In the genomic region with DNA sequence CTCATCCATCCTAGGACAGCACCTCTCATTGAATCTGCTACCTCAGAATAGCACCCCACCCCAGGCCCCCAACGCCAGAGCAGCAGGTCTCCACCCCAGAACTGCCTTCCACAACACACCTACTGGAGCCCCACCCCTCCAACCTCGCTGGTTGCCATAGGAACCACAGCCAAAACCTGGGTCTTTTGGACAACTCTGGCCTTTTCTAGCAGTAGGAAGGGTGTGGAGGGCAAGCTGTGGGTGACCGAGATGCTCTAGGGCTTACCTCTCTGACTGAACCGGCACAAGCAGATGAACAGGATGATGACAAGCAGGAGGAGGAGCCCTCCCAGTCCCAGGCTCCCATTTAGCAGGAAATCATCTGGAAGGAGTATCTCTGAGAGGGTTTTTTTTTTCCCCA, we compare ENCODE assay signal across 8 mouse cellular contexts. TPM values are rescaled to one million over a fixed set of nuclear protein-coding genes. Genes with fewer than 3 reads are reported as not detected.
A peak's percentile ranks its signal among the peaks of the same experiment; 100 is the strongest.
DNase-seq lines count a peak whose midpoint lies in the region; ATAC-seq and TF ChIP-seq lines count a peak whose summit lies in the region.

No protein-coding gene starts in this region.

- peaks cover 7 to 33% of the 10 kb centered on the region in 2 experiments for H3K4me1 ChIP-seq in ES-E14 (ENCODE audit: control insufficient read depth in 2 of 2, insufficient read depth in 2 of 2, low read length in 2 of 2, poor library complexity in 1 of 2)
- H3K4me1 ChIP-seq in forebrain, embryonic 12.5 days = peaks cover 13% of the 10 kb centered on the region
- H3K4me1 ChIP-seq in limb, embryonic 12.5 days (replicated peaks) = 0 out of 2 replicates have a peak, but pooled peaks cover 8% of the 10 kb centered on the region
- peaks cover 13% of the 10 kb centered on the region for H3K4me1 ChIP-seq in midbrain, embryonic 12.5 days

- peak overlapping the region; percentile 58 for H3K4me2 ChIP-seq in forebrain, embryonic 12.5 days
- peak overlapping the region; percentile 55 for H3K4me2 ChIP-seq in limb, embryonic 12.5 days
- peak overlapping the region; percentile 56 for H3K4me2 ChIP-seq in midbrain, embryonic 12.5 days (replicated peaks)

- H3K4me3 ChIP-seq in ES-E14 (ENCODE audit: insufficient read depth in 1 of 2, low read depth in 1 of 2, low read length in 2 of 2, poor library complexity in 1 of 2, severe bottlenecking in 1 of 2) = peak overlapping the region; percentile 36 to 37
- H3K4me3 ChIP-seq in forebrain, embryonic 12.5 days (replicated peaks) = peak overlapping the region; percentile 40
- H3K4me3 ChIP-seq in limb, embryonic 12.5 days (replicated peaks) = peak overlapping the region; percentile 39
- peak overlapping the region; percentile 35 for H3K4me3 ChIP-seq in midbrain, embryonic 12.5 days

- H3K27ac ChIP-seq in ES-E14 (ENCODE audit: insufficient read depth, low read depth, low read length, poor library complexity, severe bottlenecking) = peak overlapping the region; percentile 91
- peak overlapping the region; percentile 58; the same call in 1 of the 2 replicates for H3K27ac ChIP-seq in forebrain, embryonic 12.5 days
- H3K27ac ChIP-seq in limb, embryonic 12.5 days = peak overlapping the region; percentile 87
- H3K27ac ChIP-seq in midbrain, embryonic 12.5 days (replicated peaks) = peak overlapping the region; percentile 65

- H3K36me3 ChIP-seq in ES-E14 (ENCODE audit: control insufficient read depth, insufficient read depth, low read length, poor library complexity, severe bottlenecking) = no peaks in the 10 kb centered on the region
- H3K36me3 ChIP-seq in forebrain, embryonic 12.5 days (replicated peaks) = no peaks in the 10 kb centered on the region
- H3K36me3 ChIP-seq in limb, embryonic 12.5 days = no peaks in the 10 kb centered on the region
- H3K36me3 ChIP-seq in midbrain, embryonic 12.5 days = no peaks in the 10 kb centered on the region

- in situ Hi-C loops in ES-E14 (cut with MboI; ENCODE audit: low sequenced_read_pairs in 2 of 2, unreplicated experiment in 2 of 2) = no loop called here

- no peaks in the 10 kb centered on the region for H3K9me3 ChIP-seq in ES-E14 (ENCODE audit: control insufficient read depth, insufficient read depth, low read depth, low read length)
- H3K9me3 ChIP-seq in forebrain, embryonic 12.5 days = no peaks in the 10 kb centered on the region
- no peaks in the 10 kb centered on the region for H3K9me3 ChIP-seq in limb, embryonic 12.5 days
- H3K9me3 ChIP-seq in midbrain, embryonic 12.5 days = no peaks in the 10 kb centered on the region

- no peak overlapping the region for H3K9ac ChIP-seq in ES-E14 (ENCODE audit: insufficient read depth, low read depth, low read length, poor library complexity, severe bottlenecking)
- H3K9ac ChIP-seq in forebrain, embryonic 12.5 days = no peak overlapping the region
- H3K9ac ChIP-seq in limb, embryonic 12.5 days (replicated peaks) = peak overlapping the region; percentile 24; the same call in 1 of the 2 replicates
- peak overlapping the region; percentile 39 for H3K9ac ChIP-seq in midbrain, embryonic 12.5 days (replicated peaks)

- WGBS in forebrain, embryonic 12.5 days = 2% methylated on average over 4 of the region's 4 CpGs
- WGBS in limb, embryonic 12.5 days = 4% methylated on average over 4 of the region's 4 CpGs
- 3% methylated on average over 4 of the region's 4 CpGs for WGBS in midbrain, embryonic 12.5 days

- H3K27me3 ChIP-seq in forebrain, embryonic 12.5 days = peaks cover 8% of the 10 kb centered on the region; the same call in 1 of the 2 replicates
- H3K27me3 ChIP-seq in limb, embryonic 12.5 days = no peaks in the 10 kb centered on the region
- no peaks in the 10 kb centered on the region for H3K27me3 ChIP-seq in midbrain, embryonic 12.5 days

- DNase-seq in 3T3-L1 (ENCODE audit: low read depth, low spot score) = peak; percentile 72
- peak; percentile 88 for DNase-seq in ES-E14 (ENCODE audit: low read depth, low spot score)
- DNase-seq in thymus, adult 18-20 months = peak; percentile 47 to 79
- no peak for DNase-seq in cerebellum, postnatal 4 days (ENCODE audit: low spot score in 2 of 2)
- no peak for DNase-seq in frontal cortex, postnatal 25 days (ENCODE audit: low spot score in 2 of 2)

- no peak for ATAC-seq in forebrain, embryonic 12.5 days (ENCODE audit: low FRiP score)
- ATAC-seq in limb, embryonic 12.5 days (ENCODE audit: insufficient number of reproducible peaks, insufficient read depth, low FRiP score, low TSS enrichment, low read depth) = no peak
- ATAC-seq in midbrain, embryonic 12.5 days (ENCODE audit: low FRiP score, low read depth) = no peak

TF ChIP-seq in ES-E14, 5 proteins besides CTCF, POLR2A, EP300 and RAD21:
- TF ChIP-seq CHD2 (IDR thresholded peaks at IDR 0.05; ENCODE audit: low read depth, low read length) (no peak), MAFK (IDR thresholded peaks at IDR 0.05; ENCODE audit: insufficient read depth, low read depth, low read length) (no peak), ZC3H11A (IDR thresholded peaks at IDR 0.05; ENCODE audit: borderline replicate concordance, low read depth, low read length) (no peak), ZNF384 (IDR thresholded peaks at IDR 0.05; ENCODE audit: low read depth, low read length) (0 out of 2 replicates have a peak, but pooled peaks have one; percentile 3), HCFC1 (IDR thresholded peaks at IDR 0.05; ENCODE audit: borderline replicate concordance, insufficient read depth, low read length) (no peak)

RNA-seq across cellular contexts. Expression of gene Lst1, which starts 1.6 kb away (rescaled TPM):
- 2.6 and 2.7 TPM in 2 replicates for total RNA-seq in ES-E14 (2012; rRNA removed)
- polyA plus RNA-seq in forebrain, embryonic 12.5 days (2016; fragmentation: Nextera tagmentation; extraction: Ambion mirVana) = 4.0 and 4.8 TPM in 2 replicates
- 5.6 and 6.0 TPM in 2 replicates for polyA plus RNA-seq in limb, embryonic 12.5 days (2016; fragmentation: Nextera tagmentation; extraction: Ambion mirVana)
- polyA plus RNA-seq in midbrain, embryonic 12.5 days (2016; fragmentation: Nextera tagmentation; extraction: Ambion mirVana) = 4.7 and 9.9 TPM in 2 replicates

RNA-seq across cellular contexts. Expression of gene Ltb, which starts 7.6 kb away (rescaled TPM):
- total RNA-seq in ES-E14 (2012; rRNA removed) = 10.1 and 19.6 TPM in 2 replicates
- polyA plus RNA-seq in forebrain, embryonic 12.5 days (2016; fragmentation: Nextera tagmentation; extraction: Ambion mirVana) = not detected in 2 replicates
- polyA plus RNA-seq in limb, embryonic 12.5 days (2016; fragmentation: Nextera tagmentation; extraction: Ambion mirVana) = 0.49 and 0.64 TPM in 2 replicates
- polyA plus RNA-seq in midbrain, embryonic 12.5 days (2016; fragmentation: Nextera tagmentation; extraction: Ambion mirVana) = 0.48 and 0.62 TPM in 2 replicates

RNA-seq across cellular contexts. Expression of gene Aif1, which starts 10.8 kb away (rescaled TPM):
- not detected in 2 replicates for total RNA-seq in ES-E14 (2012; rRNA removed)
- 4.3 and 4.9 TPM in 2 replicates for polyA plus RNA-seq in forebrain, embryonic 12.5 days (2016; fragmentation: Nextera tagmentation; extraction: Ambion mirVana)
- polyA plus RNA-seq in limb, embryonic 12.5 days (2016; fragmentation: Nextera tagmentation; extraction: Ambion mirVana) = 4.7 and 4.9 TPM in 2 replicates
- polyA plus RNA-seq in midbrain, embryonic 12.5 days (2016; fragmentation: Nextera tagmentation; extraction: Ambion mirVana) = 7.7 and 8.2 TPM in 2 replicates

RNA-seq across cellular contexts. Expression of gene Tnf, which starts 15.1 kb away (rescaled TPM):
- 0.22 TPM in 1 of 2 replicates, not detected in the other for total RNA-seq in ES-E14 (2012; rRNA removed)
- not detected in 2 replicates for polyA plus RNA-seq in forebrain, embryonic 12.5 days (2016; fragmentation: Nextera tagmentation; extraction: Ambion mirVana)
- not detected in 2 replicates for polyA plus RNA-seq in limb, embryonic 12.5 days (2016; fragmentation: Nextera tagmentation; extraction: Ambion mirVana)
- polyA plus RNA-seq in midbrain, embryonic 12.5 days (2016; fragmentation: Nextera tagmentation; extraction: Ambion mirVana) = not detected in 2 replicates

RNA-seq across cellular contexts. Expression of gene Lta, which starts 18.5 kb away (rescaled TPM):
- total RNA-seq in ES-E14 (2012; rRNA removed) = 0.13 TPM in 1 of 2 replicates, not detected in the other
- not detected in 2 replicates for polyA plus RNA-seq in forebrain, embryonic 12.5 days (2016; fragmentation: Nextera tagmentation; extraction: Ambion mirVana)
- polyA plus RNA-seq in limb, embryonic 12.5 days (2016; fragmentation: Nextera tagmentation; extraction: Ambion mirVana) = not detected in 2 replicates
- not detected in 2 replicates for polyA plus RNA-seq in midbrain, embryonic 12.5 days (2016; fragmentation: Nextera tagmentation; extraction: Ambion mirVana)

Comparison
In these comparisons a context has a peak if more than half of its experiments do, and no peak if none do; other contexts are left out.
1. DNase-seq: peak in 3T3-L1 (single experiment), ES-E14 (single experiment) and thymus, adult 18-20 months (2 of 2); none in cerebellum, postnatal 4 days (0 of 2) and frontal cortex, postnatal 25 days (0 of 2).
2. H3K9ac ChIP-seq: peak in limb, embryonic 12.5 days (single experiment) and midbrain, embryonic 12.5 days (single experiment); none in ES-E14 (single experiment) and forebrain, embryonic 12.5 days (single experiment).
3. Peak in every context shown above with its lines, with median percentiles within 50 percentile points of each other: H3K27ac ChIP-seq, H3K4me3 ChIP-seq and H3K4me2 ChIP-seq.